Mouse (Mus musculus): ENCODE measurements around the gene 4930447C04Rik. TPM values are rescaled to one million over a fixed set of nuclear protein-coding genes. Genes with fewer than 3 reads are reported as not detected.

4930447C04Rik gene
- polyA plus RNA-seq, 1 experiment = not detected

- no peaks in the 10 kb centered on the region for H3K36me3 ChIP-seq (ENCODE audit: control insufficient read depth, insufficient read depth)
- H3ac ChIP-seq (ENCODE audit: control insufficient read depth, insufficient read length) = no peak overlapping the region
- H3K27me3 ChIP-seq (ENCODE audit: control insufficient read depth, insufficient read depth, insufficient read length) = peaks cover 44% of the 10 kb centered on the region
- H3K4me2 ChIP-seq (ENCODE audit: low read depth) = no peak overlapping the region
- TF ChIP-seq MYOD1 (IDR thresholded peaks at IDR 0.05; ENCODE audit: control insufficient read depth in 1 of 3, insufficient read length in 2 of 3, low read depth in 2 of 3) (no peak), USF1 (IDR thresholded peaks at IDR 0.05; ENCODE audit: low read depth) (no peak), MYOG (IDR thresholded peaks at IDR 0.05; ENCODE audit: control insufficient read depth in 1 of 3, insufficient read depth in 1 of 3, insufficient read length in 2 of 3, low read depth in 2 of 3) (no peak), E2F4 (IDR thresholded peaks at IDR 0.05; ENCODE audit: insufficient read depth) (no peak), SRF (IDR thresholded peaks at IDR 0.05; ENCODE audit: control insufficient read depth, insufficient read length, low read depth) (no peak), POLR2A (IDR thresholded peaks at IDR 0.05; ENCODE audit: insufficient read length, low read depth) (no peak), MAX (IDR thresholded peaks at IDR 0.05; ENCODE audit: low read depth) (no peak), CEBPB (IDR thresholded peaks at IDR 0.05; ENCODE audit: insufficient read depth, poor library complexity, severe bottlenecking) (no peak), TCF3 (IDR thresholded peaks at IDR 0.05; ENCODE audit: insufficient read length, low read depth) (no peak), TCF12 (IDR thresholded peaks at IDR 0.05; ENCODE audit: insufficient read depth, poor library complexity, severe bottlenecking) (no peak), POLR2AphosphoS2 (IDR thresholded peaks at IDR 0.05; ENCODE audit: insufficient read length, low read depth) (no peak), REST (IDR thresholded peaks at IDR 0.05; ENCODE audit: insufficient read depth, insufficient read length) (no peak)
- H3K4me3 ChIP-seq = no peak overlapping the region
- H3K79me2 ChIP-seq (ENCODE audit: control insufficient read depth, insufficient read depth) = no peaks in the 10 kb centered on the region
Observed at GRCm38 (mm10) chr12:72945301-72946063, 4.9 kb upstream of the 4930447C04Rik start.

DNA sequence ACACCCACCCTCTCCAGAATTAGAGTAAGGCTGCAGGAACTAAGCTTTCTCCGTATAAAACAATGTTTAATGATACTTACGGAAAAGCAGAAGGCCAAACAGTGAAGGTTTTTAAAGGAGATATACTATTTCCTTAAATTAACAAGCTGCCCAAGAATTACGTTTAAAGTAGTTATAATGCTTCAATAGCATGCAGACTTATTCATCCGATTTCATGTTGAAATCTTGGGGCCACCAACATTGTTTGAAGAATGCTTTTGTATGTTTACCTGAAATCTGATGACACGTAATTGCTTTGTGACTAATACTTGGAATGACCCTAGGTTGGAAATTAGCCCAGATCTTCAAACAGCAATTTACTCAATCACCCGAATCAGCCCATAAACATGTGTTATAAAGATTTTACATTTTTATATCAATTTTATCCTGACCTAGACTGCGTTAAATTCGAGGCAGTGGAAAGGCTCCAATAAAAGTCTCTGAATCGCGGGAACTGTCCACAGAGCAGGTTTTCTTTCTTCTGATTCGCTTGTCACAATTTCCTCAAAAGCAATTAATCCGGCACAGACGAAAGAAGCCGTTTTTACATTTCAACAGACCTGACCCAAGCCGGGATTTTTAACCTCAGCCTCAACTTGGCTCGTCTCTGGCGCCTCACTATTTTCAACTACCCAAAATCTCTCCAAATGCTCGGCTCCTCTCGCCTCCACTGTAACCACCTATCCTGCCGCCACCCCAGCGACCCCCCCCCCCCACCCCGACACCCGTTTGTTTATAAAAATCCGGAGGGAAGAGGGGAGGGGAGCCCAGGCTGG lies 4.0 kb upstream of the 4930447C04Rik start:
- H3K79me2 ChIP-seq (ENCODE audit: control insufficient read depth, insufficient read depth) = no peaks in the 10 kb centered on the region
- H3K27me3 ChIP-seq (ENCODE audit: control insufficient read depth, insufficient read depth, insufficient read length) = peaks cover 52% of the 10 kb centered on the region
- TF ChIP-seq TCF3 (IDR thresholded peaks at IDR 0.05; ENCODE audit: insufficient read length, low read depth) (no peak), TCF12 (IDR thresholded peaks at IDR 0.05; ENCODE audit: insufficient read depth, poor library complexity, severe bottlenecking) (no peak), POLR2AphosphoS2 (IDR thresholded peaks at IDR 0.05; ENCODE audit: insufficient read length, low read depth) (no peak), POLR2A (IDR thresholded peaks at IDR 0.05; ENCODE audit: insufficient read length, low read depth) (no peak), CEBPB (IDR thresholded peaks at IDR 0.05; ENCODE audit: insufficient read depth, poor library complexity, severe bottlenecking) (no peak), USF1 (IDR thresholded peaks at IDR 0.05; ENCODE audit: low read depth) (no peak), MYOG (IDR thresholded peaks at IDR 0.05; ENCODE audit: control insufficient read depth in 1 of 3, insufficient read depth in 1 of 3, insufficient read length in 2 of 3, low read depth in 2 of 3) (no peak), MYOD1 (IDR thresholded peaks at IDR 0.05; ENCODE audit: control insufficient read depth in 1 of 3, insufficient read length in 2 of 3, low read depth in 2 of 3) (no peak), SRF (IDR thresholded peaks at IDR 0.05; ENCODE audit: control insufficient read depth, insufficient read length, low read depth) (no peak), MAX (IDR thresholded peaks at IDR 0.05; ENCODE audit: low read depth) (no peak), REST (IDR thresholded peaks at IDR 0.05; ENCODE audit: insufficient read depth, insufficient read length) (no peak), E2F4 (IDR thresholded peaks at IDR 0.05; ENCODE audit: insufficient read depth) (no peak)
- H3K4me2 ChIP-seq (ENCODE audit: low read depth) = no peak overlapping the region
- no peak overlapping the region for H3ac ChIP-seq (ENCODE audit: control insufficient read depth, insufficient read length)
- no peaks in the 10 kb centered on the region for H3K36me3 ChIP-seq (ENCODE audit: control insufficient read depth, insufficient read depth)
- no peak overlapping the region for H3K4me3 ChIP-seq

DNA sequence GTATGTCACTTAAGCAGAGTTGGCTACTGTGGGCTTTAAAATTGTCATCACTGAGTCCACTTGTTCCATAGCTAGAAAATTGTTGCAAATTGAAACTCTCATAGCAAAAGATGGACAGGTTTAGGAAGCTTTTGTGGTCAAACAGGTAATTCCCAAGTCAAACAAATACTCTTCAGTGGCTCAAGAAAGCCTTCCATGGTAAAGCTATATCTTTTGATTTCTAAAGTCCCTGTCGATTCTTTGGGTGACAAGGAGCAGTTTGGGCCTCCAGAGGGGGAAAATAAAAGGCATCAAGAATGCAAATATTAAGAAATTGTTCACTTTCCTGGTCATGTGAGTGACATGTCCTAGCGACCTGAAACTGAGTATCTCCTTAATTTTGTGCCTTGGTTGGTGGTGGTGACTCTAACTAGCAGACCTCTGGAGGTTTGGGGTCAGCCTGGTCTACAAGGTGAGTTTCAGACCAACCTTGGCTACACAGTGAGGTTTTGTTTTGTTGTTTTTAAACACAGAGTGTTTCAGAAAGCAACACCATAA lies 3.1 kb upstream of the 4930447C04Rik start:
- no peak overlapping the region for H3K4me3 ChIP-seq
- H3K79me2 ChIP-seq (ENCODE audit: control insufficient read depth, insufficient read depth) = no peaks in the 10 kb centered on the region
- TF ChIP-seq USF1 (IDR thresholded peaks at IDR 0.05; ENCODE audit: low read depth) = no peak

GRCm38 (mm10) chr12:72942171-72942570 lies 1.6 kb upstream of the 4930447C04Rik start:
- Histone ChIP-seq H3ac (ENCODE audit: control insufficient read depth, insufficient read length) (no peak overlapping the region), H3K27me3 (ENCODE audit: control insufficient read depth, insufficient read depth, insufficient read length) (peaks cover 70% of the 10 kb centered on the region), H3K36me3 (ENCODE audit: control insufficient read depth, insufficient read depth) (no peaks in the 10 kb centered on the region), H3K4me2 (ENCODE audit: low read depth) (no peak overlapping the region), H3K79me2 (ENCODE audit: control insufficient read depth, insufficient read depth) (no peaks in the 10 kb centered on the region), H3K4me3 (no peak overlapping the region)
- no peak for TF ChIP-seq SRF (IDR thresholded peaks at IDR 0.05; ENCODE audit: control insufficient read depth, insufficient read length, low read depth)
- TF ChIP-seq REST (IDR thresholded peaks at IDR 0.05; ENCODE audit: insufficient read depth, insufficient read length) = no peak
- no peak for TF ChIP-seq USF1 (IDR thresholded peaks at IDR 0.05; ENCODE audit: low read depth)
- no peak for TF ChIP-seq MYOD1 (IDR thresholded peaks at IDR 0.05; ENCODE audit: control insufficient read depth in 1 of 3, insufficient read length in 2 of 3, low read depth in 2 of 3)
- TF ChIP-seq TCF3 (IDR thresholded peaks at IDR 0.05; ENCODE audit: insufficient read length, low read depth) = no peak
- TF ChIP-seq E2F4 (IDR thresholded peaks at IDR 0.05; ENCODE audit: insufficient read depth) = no peak
- TF ChIP-seq MAX (IDR thresholded peaks at IDR 0.05; ENCODE audit: low read depth) = no peak
- TF ChIP-seq CEBPB (IDR thresholded peaks at IDR 0.05; ENCODE audit: insufficient read depth, poor library complexity, severe bottlenecking) = no peak
- TF ChIP-seq POLR2A (IDR thresholded peaks at IDR 0.05; ENCODE audit: insufficient read length, low read depth) = no peak
- no peak for TF ChIP-seq POLR2AphosphoS2 (IDR thresholded peaks at IDR 0.05; ENCODE audit: insufficient read length, low read depth)
- TF ChIP-seq MYOG (IDR thresholded peaks at IDR 0.05; ENCODE audit: control insufficient read depth in 1 of 3, insufficient read depth in 1 of 3, insufficient read length in 2 of 3, low read depth in 2 of 3) = no peak
- TF ChIP-seq TCF12 (IDR thresholded peaks at IDR 0.05; ENCODE audit: insufficient read depth, poor library complexity, severe bottlenecking) = no peak

More for the DNA sequence above, 3.1 kb upstream of the 4930447C04Rik start:
- no peaks in the 10 kb centered on the region for H3K36me3 ChIP-seq (ENCODE audit: control insufficient read depth, insufficient read depth)
- H3K4me2 ChIP-seq (ENCODE audit: low read depth) = no peak overlapping the region
- peaks cover 62% of the 10 kb centered on the region for H3K27me3 ChIP-seq (ENCODE audit: control insufficient read depth, insufficient read depth, insufficient read length)
- H3ac ChIP-seq (ENCODE audit: control insufficient read depth, insufficient read length) = no peak overlapping the region

Measured in myocyte (in vitro differentiated cells).